Mouse (Mus musculus): ENCODE results near the gene Ckmt2.

Ckmt2 gene

DNA sequence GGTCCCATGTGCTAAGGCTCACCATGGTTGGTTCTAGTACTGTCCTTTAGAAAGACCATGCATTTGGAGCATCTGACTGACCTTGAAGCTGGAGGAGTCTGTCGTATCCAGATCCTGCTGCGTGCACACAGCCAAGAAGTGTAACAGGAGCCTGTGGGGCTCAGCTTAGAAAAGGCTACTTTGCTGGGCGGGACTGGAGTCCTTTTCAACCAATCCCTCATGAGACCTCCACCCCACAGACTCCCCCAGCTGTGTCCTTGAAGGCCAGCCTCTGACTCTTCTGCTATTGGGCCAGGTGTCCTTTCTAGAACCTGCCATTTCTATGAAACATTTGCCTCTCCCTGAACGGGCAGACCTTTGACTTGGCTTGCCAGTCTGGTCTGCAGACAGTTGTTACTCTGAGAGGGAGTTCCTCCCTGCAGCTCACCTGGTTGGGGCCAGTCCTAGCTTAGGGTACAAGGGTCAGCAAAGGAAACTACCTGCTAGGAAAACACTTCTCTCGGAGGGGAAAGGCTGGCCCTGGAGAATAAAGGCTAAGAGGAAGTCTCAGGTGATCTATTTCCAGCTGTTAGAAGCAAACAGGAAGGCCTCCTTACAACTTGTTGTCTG lies at the start of gene Ckmt2:
Gene Ckmt2 (minus strand): TSS at position 145 of the 609 bp plus-strand sequence.
- no peak for DNase-seq

DNA sequence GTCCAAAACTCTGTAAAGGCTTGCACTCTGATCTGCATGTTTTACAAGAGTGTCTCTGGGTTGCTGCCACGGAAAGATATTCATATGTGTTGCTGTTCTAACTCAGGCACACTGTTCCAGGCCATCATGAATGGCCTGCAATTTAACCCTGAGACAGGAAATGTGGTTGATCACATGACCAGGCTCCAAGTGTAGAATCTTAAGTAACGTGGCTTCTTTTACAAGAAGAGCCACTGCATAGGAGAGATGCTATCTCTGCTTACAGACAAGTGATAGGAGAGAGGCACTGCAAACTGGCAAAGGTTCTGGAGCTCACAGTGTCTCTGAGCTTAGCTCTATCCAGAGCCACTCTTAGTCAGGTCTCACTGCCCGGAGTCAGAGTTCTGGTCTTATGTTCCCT lies 44.3 kb upstream of the Ckmt2 start:
- no peak for DNase-seq

DNA sequence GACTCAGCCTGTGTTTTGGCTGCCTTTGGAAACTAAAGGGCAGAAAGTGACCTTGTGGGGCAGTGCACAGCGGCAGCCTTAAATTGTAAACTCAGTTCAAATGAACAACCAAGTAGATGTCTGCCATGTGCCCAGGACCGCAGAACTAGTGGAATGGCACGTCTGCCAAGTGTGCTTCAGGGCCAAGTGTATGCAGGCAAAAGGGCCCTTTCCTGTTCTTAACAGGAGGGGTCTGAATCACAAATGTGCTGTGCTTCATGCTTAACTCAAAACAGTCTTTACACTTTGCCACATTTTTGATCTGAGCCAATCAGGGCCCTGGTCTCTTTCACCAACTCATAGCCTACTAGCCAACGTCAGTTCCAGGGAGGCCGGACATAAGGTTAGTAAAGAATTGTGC lies 42.1 kb upstream of the Ckmt2 start:
- DNase-seq: no peak

DNA sequence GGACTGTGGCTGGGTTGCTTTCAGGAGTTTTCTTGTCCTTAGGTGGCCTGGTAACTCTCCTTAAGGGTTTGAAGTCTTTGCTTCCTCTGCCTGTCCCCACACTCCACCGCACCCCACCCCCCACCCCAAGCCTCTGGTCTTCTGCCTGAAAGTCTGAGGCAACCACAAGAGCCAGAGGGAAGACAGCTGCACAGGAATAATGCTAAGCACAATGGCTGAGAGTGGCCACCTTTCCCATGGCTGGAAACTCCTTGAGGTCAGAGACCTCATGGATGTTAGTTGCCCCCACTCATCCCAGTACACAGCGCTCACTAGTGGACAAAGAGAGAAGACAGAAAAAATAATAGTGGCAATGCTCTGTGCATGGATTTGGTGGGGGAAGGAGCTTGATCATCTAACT lies 41.1 kb upstream of the Ckmt2 start:
- no peak for DNase-seq

DNA sequence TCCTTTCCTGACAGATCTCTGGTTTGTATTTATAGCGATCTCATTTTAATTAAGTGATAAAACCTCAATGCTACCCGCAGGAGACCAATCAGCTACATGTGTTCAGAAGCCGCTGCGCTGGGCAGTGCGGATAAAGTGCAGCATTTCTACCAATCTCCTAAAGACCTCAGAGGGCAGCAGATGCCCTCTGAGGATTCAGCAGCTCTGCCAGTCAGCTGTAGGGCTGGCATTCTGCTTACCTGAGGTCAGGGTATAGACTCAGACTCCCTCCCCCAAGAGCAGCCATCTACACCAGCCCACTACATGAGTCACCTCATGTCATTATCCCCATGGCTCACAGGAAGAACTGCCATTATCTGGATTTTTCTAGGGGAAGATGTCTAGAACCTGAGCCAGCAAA lies 39.6 kb upstream of the Ckmt2 start:
- DNase-seq: no peak

DNA sequence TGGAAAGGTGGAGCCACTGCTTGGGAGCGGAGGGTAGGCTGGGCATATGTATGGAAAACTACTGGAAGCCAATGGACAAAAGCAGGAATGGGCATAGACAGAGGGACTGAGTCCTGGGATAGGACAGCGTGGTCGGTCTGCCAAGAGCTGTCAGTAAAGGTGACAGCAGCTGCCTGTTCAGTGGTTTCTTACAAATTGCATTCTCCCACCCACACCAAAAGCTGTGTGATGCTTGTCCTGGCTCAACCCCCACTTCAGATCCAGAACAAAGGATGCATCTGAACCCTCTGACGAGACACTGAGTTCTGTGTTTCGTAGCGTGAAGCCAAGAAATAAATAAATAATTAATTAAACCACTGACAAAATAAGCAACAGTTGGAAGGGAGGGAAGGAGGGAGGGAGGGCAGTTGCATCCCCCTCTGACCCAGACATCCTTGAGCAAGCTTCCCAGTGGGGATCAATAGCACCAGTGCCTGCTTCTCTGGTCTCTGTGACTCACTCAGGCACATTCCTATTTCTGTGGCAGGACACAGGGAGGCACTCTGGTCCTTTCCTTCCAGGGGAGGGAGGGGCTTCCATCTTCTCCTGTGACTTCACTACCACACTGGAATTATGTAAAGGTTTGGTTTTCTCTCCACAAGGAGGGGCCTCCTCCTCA lies 39.0 kb upstream of the Ckmt2 start:
- peak; percentile 38 for DNase-seq

DNA sequence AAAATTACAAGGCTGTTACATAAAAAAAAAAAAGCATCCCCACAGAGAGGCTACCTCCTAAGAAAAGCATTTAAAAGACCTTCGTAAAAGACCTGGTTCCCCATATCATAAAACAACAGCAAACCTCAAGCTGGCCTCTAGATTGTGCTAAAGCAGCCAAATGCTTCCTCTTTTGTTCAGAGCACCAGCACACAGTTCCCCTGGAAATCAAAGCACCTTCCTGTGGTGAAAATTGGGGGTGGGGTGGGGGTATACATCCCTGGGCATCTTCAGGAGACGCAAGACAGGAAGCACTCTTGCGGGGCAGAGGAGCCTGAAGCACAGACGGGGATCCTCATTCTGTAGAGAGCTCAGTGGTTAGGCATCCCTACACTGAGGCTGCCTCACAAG lies 38.5 kb upstream of the Ckmt2 start:
- DNase-seq: no peak

DNA sequence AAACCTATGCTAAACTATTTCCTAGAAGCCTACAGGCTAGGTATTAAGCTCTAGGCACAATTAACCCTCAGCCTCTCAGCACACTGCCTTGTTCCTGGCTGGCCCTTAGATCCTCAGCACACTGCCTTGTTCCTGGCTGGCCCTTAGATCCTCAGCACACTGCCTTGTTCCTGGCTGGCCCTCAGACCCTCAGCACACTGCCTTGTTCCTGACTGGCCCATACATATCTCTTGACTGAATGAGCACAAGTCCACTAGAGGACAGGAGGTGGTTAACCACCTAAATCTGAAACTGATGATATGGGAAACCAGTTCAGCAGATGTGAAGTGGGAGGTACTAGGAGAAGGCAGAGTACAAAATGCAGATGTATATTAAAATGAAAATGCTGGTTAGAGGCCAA lies 35.0 kb upstream of the Ckmt2 start:
- DNase-seq: no peak

DNA sequence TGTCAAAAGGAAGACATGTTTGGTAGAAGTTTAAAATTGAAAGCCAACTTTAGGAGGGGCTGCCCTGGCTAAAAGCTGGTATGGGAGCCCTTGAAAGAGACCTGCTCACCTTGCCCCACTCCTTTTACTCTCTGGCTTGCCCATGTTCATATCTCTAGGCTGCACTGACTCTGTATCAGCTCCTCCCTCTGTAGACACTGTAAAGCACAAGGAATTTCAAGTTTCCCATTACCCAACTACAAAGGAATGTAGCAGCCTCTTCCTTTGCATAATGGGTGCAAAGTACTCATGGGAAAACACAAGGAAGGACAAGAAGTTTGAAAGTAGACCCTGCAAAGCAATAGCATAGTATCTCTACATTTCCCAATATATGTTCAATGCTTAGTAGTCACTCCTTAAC lies 34.5 kb upstream of the Ckmt2 start:
- no peak for DNase-seq

DNA sequence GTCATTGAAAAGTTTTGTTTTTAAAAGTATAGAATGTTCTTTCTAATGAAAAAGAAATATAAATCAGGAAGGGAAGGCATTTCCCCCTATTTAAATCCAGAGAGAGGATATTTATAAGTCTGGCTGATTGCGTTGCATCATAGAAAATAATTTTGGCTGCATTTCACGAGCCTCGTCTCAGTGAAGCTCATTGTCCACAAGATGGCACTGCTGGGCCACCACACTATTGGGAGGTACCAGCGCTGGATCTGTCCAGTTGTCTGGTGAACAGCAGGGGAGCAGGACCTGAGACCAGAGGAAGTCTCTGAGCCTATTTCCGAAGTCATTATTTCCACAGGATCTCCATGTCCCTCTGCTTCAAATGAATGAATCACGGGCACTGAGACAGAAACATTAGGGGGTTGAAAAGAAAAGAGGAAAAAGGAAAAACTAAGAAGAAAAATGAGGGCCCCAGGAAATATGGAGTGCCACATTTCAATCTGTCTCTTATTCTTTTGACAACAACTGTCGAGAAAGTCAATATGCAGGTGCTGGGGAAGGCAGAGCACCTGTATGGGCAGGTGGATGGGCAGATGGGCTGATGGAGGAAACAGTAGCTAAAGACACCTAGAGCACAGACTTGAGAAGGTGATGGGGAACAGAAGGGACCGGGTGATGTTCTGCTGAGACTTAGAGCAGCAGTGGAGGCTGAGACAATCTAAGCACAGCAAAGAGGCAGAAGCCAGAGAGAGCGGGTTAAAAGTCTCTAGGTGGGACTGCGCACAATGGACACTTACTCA lies 31.7 kb upstream of the Ckmt2 start:
- DNase-seq: peak; percentile 77

DNA sequence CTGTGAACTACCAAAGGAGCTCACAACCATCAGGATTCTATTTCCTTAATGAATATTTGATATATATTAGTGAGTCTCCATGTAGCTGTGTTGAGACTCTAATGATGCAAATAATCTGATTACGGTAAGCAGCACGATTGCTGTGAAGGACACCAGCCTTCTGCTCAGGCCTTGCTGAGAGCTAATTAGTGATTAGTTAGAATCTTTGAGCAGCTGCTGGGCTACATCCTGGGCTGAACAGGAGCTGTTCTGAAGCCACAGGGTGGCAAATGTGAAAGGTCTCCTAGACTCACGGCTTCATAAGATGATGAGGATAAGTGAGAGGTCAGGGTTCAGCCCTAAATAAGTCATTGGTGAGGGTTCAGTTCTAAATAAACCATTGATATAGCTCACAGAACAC lies 29.7 kb upstream of the Ckmt2 start:
- DNase-seq: no peak

DNA sequence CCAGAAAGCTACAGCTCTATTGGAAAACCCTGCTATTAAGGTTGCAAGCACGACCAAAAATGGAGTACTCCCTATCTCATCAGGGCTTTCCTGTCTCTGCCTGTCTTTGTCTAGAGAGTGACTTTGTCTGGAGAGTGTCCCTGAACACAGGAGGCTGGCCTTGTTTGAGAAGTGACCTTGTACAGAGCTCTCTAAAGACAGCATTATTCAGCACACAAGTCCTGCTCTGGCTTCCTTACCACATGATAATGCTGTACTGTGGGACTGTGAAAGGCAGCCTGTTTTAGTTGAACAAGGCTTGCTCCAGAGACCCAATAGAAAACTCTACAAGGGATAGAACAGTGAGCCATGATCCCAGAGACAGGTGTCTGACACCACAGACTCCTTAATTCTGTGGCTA lies 19.8 kb upstream of the Ckmt2 start:
- DNase-seq: no peak

DNA sequence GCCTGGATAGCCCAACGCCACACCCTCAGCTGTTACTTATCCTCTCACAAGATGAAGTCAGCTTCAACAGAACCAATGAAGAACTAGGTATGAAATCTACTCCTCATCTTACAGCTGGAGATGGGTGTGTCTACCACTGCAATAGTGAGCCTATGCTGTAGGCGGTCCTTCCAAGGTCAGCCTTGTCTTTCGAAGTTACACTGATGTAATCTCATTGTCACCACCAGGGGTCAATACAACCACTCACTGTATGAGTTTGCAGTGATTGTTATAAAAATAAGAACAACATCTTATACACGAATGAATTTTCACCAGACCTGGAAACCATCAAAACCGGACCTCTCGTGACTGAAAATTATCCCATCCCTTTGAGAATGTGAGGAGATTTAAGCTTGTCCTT lies 16.4 kb upstream of the Ckmt2 start:
- no peak for DNase-seq

DNA sequence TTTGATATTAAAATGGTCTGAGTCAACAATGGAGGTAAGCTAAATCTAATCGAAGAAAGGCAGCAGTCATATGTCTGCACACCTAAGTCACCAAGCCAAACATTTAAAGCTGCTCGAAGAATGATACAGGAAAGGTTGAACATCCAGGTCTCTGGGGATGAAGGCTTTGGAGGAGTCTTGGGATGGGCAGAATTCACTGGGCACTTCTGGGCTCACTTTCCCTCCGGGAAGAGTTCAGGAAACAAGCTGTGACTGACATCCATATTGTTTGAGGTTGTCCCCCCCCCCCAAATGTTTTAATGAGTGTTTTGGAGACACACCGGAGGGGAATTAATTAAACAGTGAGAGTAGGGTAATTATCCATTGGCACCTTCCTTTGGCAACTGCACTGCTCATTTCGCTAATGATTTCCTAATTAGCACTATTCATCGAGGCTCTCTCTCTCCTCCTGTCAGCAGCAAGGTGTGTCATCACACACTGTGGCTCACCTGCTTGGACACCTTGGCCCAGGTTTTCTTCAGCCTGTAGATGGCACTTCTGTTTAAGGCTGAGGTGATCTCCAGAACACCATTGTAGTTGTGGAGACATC lies 13.4 kb upstream of the Ckmt2 start:
- DNase-seq: no peak

DNA sequence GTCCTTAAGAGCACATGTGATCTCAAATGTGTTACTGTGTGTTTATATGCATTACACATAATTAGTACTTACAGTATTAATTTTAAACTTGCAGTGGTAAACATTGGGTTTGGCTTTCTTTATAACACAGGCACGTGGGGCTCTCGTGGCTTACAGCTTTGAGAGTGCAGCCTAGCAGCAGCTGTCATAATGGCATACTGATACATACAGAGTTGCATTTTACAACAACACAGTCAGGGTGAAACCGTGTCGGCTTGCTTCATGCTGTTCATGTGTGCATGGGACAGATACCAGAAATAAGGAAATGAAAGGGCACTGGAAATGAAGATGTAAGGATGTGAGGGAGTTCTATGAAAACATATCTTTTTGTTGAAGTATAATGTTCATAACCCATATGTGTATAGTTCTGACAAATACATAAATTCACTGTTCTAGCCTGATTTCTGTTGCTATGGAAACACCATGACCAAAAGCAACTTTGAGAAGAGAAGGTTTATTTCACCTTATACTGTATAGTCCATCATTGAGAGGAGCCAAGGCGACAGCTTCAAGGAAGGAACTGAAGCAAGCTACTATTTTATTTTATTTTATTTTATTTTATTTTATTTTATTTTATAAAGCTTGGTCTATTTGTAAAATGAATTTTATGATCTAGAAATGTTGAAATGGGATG lies 8.2 kb upstream of the Ckmt2 start:
- no peak for DNase-seq

DNA sequence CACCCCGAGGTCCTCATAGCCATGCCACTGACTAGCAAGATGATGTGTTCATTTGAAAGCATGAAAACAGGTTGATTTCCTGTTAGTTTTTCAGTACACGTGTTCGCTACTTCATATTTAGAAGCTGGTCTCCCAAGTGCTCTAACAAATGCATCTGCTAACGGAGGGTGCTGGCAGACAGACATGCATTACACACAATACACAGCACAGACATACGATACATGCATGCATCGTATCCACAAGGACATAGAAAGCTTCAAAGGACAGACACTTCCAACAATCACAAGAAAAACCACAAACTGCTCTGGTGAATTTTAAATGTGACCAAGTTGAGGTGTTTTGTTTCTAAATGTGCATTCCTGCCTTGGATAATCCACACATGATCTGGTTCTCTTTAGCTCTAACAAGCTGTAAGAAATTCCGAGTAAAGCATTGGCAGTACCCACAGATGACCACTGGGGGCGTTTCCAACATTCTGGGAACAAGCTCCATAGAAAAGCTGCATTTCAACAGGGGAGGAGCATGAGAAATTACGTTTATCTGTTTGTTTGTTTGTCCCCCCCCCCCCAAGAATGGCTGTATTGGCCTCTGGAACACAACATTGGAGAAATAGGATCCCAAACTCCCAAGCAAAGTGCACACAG lies 5.3 kb upstream of the Ckmt2 start:
- peak; percentile 51 for DNase-seq

DNA sequence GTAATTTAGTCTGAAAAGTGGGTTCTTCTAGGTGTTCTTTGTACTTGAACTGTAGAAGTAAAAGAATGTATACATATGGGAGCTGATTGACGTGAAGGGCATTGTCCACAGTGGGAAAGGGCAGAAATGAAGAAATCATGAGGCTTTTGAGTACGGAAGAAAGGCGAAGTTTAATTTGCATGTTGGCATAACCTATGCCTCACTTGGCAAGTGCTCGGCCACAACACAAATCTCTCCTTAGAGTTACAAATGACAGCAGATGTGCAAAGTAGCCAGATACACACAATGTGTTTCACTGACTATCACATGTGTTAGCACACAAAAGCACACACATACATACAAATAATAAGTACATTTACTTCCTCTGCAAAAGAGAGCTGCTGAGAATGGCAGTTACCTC lies 3.6 kb upstream of the Ckmt2 start:
- DNase-seq: no peak

DNA sequence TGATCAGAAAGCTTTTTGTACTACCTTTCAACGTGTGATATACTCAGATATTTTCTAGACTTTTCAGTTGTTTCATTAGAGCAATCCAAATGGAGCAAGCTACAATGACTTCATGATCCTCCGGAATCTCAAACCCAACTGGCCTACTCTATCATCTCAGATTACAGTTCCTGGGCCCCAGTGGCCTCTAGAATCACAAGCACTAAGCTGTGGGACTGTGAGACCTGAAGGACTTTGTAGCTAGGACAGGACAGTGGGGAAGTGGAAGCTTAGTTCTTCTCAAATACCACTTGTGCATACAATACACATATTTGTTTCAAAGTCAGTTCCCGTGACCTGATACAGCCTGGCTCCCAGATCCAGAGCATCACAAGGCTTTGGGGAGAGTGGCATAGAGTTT lies 1.3 kb upstream of the Ckmt2 start:
- DNase-seq: no peak

DNA sequence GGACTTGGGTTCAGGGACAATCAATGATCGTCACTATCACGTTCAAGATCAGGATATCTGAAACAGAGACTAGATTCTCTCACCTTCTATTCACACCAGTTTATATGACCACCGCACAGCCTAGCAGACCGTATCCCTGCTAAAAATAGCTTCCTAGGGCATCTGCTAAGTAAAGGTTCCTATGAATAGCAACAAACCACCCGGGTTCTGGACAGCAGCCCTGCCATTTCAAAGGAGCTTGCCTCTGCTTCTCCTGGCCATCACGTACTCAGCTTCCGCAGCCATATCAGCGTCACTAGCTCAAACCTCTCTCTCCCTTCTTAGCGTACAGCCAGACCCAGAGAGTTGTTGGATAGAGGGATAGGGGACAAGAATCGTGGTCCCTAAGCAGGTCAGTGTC lies 665 bp upstream of the Ckmt2 start:
- DNase-seq: no peak

DNA sequence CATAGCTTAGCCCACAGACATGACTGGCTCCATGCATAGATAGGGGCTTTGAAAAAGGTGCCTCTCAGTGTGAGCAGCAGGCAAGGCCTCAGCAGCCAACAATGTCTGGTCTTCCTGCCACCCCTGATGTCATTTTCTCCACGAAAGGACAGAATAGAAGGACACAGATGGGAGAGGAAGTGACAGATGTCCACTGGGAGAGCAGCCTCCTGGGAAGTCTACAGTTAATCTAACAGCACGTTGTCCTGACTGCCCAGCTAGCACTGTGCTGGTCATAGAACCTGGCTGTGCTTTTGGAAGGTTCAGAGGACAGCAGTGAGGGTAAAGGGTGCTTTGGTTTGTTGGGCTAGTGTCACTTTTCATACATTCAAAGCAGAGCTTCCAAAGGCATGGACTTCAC lies 1.1 kb downstream of the Ckmt2 start:
- no peak for DNase-seq

DNA sequence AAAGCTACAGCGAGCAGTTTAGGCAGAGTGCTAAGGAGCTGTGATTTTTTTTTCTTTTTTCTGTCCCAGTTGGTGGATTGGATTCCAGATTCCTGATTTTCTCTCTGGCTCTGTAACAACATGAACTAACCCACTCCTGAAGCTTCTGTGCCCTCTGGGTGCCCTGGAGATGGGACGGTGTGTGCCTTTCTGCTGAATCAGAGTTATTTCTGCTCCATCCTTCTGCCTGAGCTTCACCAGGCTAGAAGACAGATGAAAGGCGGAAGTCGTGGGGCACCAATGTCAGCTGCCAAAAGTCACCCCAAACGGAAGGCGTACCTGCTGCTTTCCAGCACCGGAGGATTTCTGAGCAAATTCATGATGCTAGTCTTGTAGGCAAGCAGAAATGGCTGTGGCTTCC lies 2.1 kb downstream of the Ckmt2 start:
- DNase-seq: peak; percentile 36

DNA sequence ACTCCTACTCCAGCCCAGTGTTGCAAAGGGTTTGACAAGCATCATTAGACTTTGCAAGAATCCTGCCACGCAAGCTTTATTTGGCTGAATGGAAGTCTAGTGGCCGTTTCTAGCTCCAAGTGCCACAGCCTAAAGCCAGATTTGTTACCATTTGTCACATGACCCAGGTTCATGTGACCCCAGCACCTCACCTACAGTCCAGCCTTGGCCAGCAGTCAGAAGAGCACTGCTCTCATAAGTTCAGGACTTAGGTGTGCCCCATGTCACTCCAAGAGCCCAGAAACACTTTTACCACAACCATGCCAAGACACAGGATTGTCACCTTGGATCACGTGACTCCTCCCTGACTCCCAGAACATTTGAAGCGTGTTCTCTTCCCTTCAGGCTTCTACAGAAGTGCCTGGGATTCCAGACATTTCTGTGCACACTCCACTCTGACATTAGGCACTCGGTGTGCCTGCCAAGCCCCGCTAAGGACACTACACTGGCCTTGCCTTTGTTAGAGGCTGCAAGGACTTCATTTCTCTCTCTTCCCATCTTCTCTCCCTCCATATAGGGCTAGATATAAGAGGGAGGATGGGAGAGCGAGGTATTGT lies 2.9 kb downstream of the Ckmt2 start:
- no peak for DNase-seq

DNA sequence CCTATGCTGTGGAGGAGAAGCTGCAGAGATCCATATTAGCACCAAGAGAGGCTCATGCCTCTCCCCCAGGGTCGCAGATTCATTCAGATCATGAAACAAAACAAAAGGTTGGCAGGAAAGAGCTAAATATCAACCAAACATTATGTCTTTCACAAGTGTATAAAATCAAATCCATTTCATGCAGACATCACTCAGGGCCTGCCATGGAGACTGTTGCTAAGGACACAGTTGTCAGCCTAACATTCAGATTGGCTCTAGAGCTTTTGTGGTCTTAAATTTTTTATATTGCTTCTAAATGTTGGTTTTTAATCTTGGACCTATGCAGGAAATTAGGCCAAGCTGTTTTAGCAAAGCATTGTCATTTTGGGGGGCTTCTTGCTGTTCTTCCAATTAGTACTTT lies 8.1 kb downstream of the Ckmt2 start:
- no peak for DNase-seq
